Mouse (Mus musculus): ENCODE data around the gene Hpdl. TPM values are rescaled to one million over a fixed set of nuclear protein-coding genes. Genes with fewer than 3 reads are reported as not detected.

Hpdl gene
- 0.06 and 0.07 TPM in 2 replicates for polyA plus RNA-seq (2012; rRNA removed)

GRCm38 (mm10) chr4:116821694-116822016 is at the start of gene Hpdl:
TSS of gene Hpdl (minus strand) at chr4:116821707.

GRCm38 (mm10) chr4:116807197-116808129 is 14.0 kb downstream of the Hpdl start, which contains the start of the genes Toe1 and Mutyh:
TSS of gene Toe1 (minus strand) at chr4:116807640.
TSS of gene Mutyh (plus strand) at chr4:116807723.

Other genes with a start within 250 kb of the Hpdl start
- 3.4 and 3.9 TPM in 2 replicates for gene Ccdc17, start 225.1 kb downstream of the Hpdl start, polyA plus RNA-seq (2012; rRNA removed)
- 20.1 TPM in 2 replicates for gene Nasp, start 193.8 kb downstream of the Hpdl start, polyA plus RNA-seq (2012; rRNA removed)
- gene Akr1a1, start 170.0 kb downstream of the Hpdl start, polyA plus RNA-seq (2012; rRNA removed), result 277 and 296 TPM in 2 replicates
- 463 and 613 TPM in 2 replicates for gene Prdx1, start 136.2 kb downstream of the Hpdl start, polyA plus RNA-seq (2012; rRNA removed)
- 7.0 and 7.4 TPM in 2 replicates for gene Mmachc, start 113.3 kb downstream of the Hpdl start, polyA plus RNA-seq (2012; rRNA removed)
- gene Ccdc163, start 113.2 kb downstream of the Hpdl start, polyA plus RNA-seq (2012; rRNA removed), result 17.1 and 20.6 TPM in 2 replicates
- gene Tesk2, start 100.8 kb downstream of the Hpdl start, polyA plus RNA-seq (2012; rRNA removed), result 4.7 and 4.9 TPM in 2 replicates
- 9.7 and 11.0 TPM in 2 replicates for gene Toe1, start 14.1 kb downstream of the Hpdl start, polyA plus RNA-seq (2012; rRNA removed)
- 2.8 and 3.1 TPM in 2 replicates for gene Mutyh, start 14.0 kb downstream of the Hpdl start, polyA plus RNA-seq (2012; rRNA removed)
- gene Zswim5, start 55.7 kb upstream of the Hpdl start, polyA plus RNA-seq (2012; rRNA removed), result 0.05 and 0.07 TPM in 2 replicates
- gene Urod, start 172.7 kb upstream of the Hpdl start, polyA plus RNA-seq (2012; rRNA removed), result 200 and 202 TPM in 2 replicates
- gene Hectd3, start 173.6 kb upstream of the Hpdl start, polyA plus RNA-seq (2012; rRNA removed), result 8.1 and 8.6 TPM in 2 replicates
- 10.5 and 10.8 TPM in 2 replicates for gene Eif2b3, start 197.7 kb upstream of the Hpdl start, polyA plus RNA-seq (2012; rRNA removed)

Measured in liver, embryonic 18 days (tissue).